Mouse (Mus musculus) monocyte, adult 2 months (primary cell): ENCODE data around the gene Cul4a.
A peak's percentile ranks its signal among the peaks of the same experiment; 100 is the strongest.
"Not testable (repeated sequence)": the region's sequence is repeated elsewhere in the genome, so short reads cannot be mapped to it uniquely, and the experiment has no call there.

Source experiments
- DNase-seq, 2 experiments: peaks; one replicate each; pipeline ENCODE4 v3.0.0; 2022; ENCODE audit warnings: low spot score in 2 of 2, low read depth in 1 of 2

Cul4a gene

GRCm38 (mm10) chr8:13105087-13105881 lies at the start of gene Cul4a, which contains the start of gene Pcid2:
TSS of gene Cul4a (plus strand) at chr8:13105621.
TSS of gene Pcid2 (minus strand) at chr8:13105459.
- DNase-seq = peak; percentile 90 to 95

- no peak for DNase-seq
Measured at GRCm38 (mm10) chr8:13057351-13057750, 48.1 kb upstream of the Cul4a start.

- DNase-seq = no peak
Measured at GRCm38 (mm10) chr8:13060441-13061150, 44.8 kb upstream of the Cul4a start, which contains the start of gene Proz. TSS of gene Proz (plus strand) at chr8:13060914.

GRCm38 (mm10) chr8:13063112-13063511 lies 42.3 kb upstream of the Cul4a start:
- no peak for DNase-seq

- no peak for DNase-seq
Measured at GRCm38 (mm10) chr8:13073255-13073654, 32.2 kb upstream of the Cul4a start.

- peak in 1 of 2 experiments; percentile 9 for DNase-seq
Measured at GRCm38 (mm10) chr8:13075044-13075443, 30.4 kb upstream of the Cul4a start.

- not testable (repeated sequence) for DNase-seq
Measured at GRCm38 (mm10) chr8:13075579-13075978, 29.8 kb upstream of the Cul4a start.

GRCm38 (mm10) chr8:13077542-13077941 lies 27.9 kb upstream of the Cul4a start:
- no peak for DNase-seq

- peak; percentile 74 to 82 for DNase-seq
Measured at GRCm38 (mm10) chr8:13104691-13105086, 732 bp upstream of the Cul4a start.

GRCm38 (mm10) chr8:13105908-13106551 lies 609 bp downstream of the Cul4a start:
- DNase-seq = no peak

- DNase-seq = no peak
Measured at GRCm38 (mm10) chr8:13107990-13108638, 2.7 kb downstream of the Cul4a start.

GRCm38 (mm10) chr8:13108967-13109366 lies 3.5 kb downstream of the Cul4a start:
- no peak for DNase-seq

GRCm38 (mm10) chr8:13109416-13109960 lies 4.1 kb downstream of the Cul4a start:
- DNase-seq = no peak

- DNase-seq = no peak
Measured at GRCm38 (mm10) chr8:13111917-13112316, 6.5 kb downstream of the Cul4a start.

GRCm38 (mm10) chr8:13113232-13113631 lies 7.8 kb downstream of the Cul4a start:
- DNase-seq = no peak

- no peak for DNase-seq
Measured at GRCm38 (mm10) chr8:13117096-13117495, 11.7 kb downstream of the Cul4a start.

GRCm38 (mm10) chr8:13118516-13118915 lies 13.1 kb downstream of the Cul4a start:
- no peak for DNase-seq

GRCm38 (mm10) chr8:13120882-13121665 lies 15.7 kb downstream of the Cul4a start:
- DNase-seq = no peak

- DNase-seq = no peak
Measured at GRCm38 (mm10) chr8:13122887-13123421, 17.5 kb downstream of the Cul4a start.

- DNase-seq = no peak
Measured at GRCm38 (mm10) chr8:13124897-13125296, 19.5 kb downstream of the Cul4a start.
